Comparison of ENCODE assay signal across 24 mouse cellular contexts in the genomic region with DNA sequence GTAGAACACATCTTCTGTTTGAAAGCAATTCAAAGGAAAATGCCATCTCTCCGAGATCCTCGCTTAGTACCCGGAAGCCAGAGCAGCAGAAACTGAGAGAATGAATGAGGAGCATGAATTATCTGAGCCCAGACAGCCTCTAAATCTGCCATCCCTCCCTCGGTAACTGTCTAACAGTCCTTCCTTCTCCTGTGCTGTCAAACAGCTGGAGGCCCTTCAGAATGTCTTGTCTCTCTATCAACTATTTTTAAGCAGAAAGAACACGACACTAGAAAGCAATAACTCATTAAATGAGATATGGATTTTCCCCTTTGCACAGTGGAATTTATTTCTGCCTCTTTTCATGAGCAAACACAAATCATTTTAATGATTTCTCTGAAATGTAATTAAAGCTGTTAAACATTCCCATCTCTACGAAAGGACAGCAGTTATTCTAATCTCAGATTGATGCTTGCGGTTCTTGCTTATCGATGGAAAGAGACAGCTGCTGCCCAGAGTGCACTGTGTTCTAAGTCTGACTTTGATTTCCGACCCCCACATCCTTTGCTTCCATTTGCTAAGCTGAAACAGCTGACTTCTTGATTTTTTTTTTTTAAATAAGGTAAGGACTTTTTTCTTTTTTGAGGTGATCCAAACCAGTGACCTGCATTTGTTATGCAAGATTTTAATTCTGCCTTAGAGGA. TPM values are rescaled to one million over a fixed set of nuclear protein-coding genes. Genes with fewer than 3 reads are reported as not detected.
DNase-seq lines count a peak whose midpoint lies in the region; ATAC-seq and TF ChIP-seq lines count a peak whose summit lies in the region.
"Had no signal": no experiment of that assay in that cellular context is flagged by ENCODE, and none has a peak within 500 bp of the region (broad histone marks: within the 10 kb centered on the region; RNA-seq: fewer than 3 reads in every experiment).

No protein-coding gene starts in this region.

- WGBS in kidney, embryonic 14.5 days = 22% methylated on average over 9 of the region's 9 CpGs
- 24% methylated on average over 9 of the region's 9 CpGs for WGBS in kidney, postnatal 0 days
- WGBS in neural tube, embryonic 13.5 days = 38% methylated on average over 9 of the region's 9 CpGs

- H3K9me3 ChIP-seq in kidney, embryonic 14.5 days (ENCODE audit: control insufficient read depth, low read length) = peaks cover 4% of the 10 kb centered on the region; the same call in 1 of the 2 replicates
- H3K9me3 ChIP-seq in kidney, postnatal 0 days (replicated peaks; ENCODE audit: low read length) = no peaks in the 10 kb centered on the region
- H3K9me3 ChIP-seq in neural tube, embryonic 13.5 days = no peaks in the 10 kb centered on the region
- H3K9me3 ChIP-seq: embryonic facial prominence, embryonic 13.5 days; heart, embryonic 13.5 days; hindbrain, embryonic 15.5 days; intestine, embryonic 15.5 days; liver, embryonic 13.5 days; lung, embryonic 15.5 days had no signal

- TF ChIP-seq CTCF in brain, embryonic 14.5 days (IDR thresholded peaks at IDR 0.05; ENCODE audit: borderline replicate concordance, extremely low read depth, insufficient read depth, insufficient read length) = no peak
- no peak for TF ChIP-seq CTCF in kidney, postnatal 0 days (IDR thresholded peaks at IDR 0.05; ENCODE audit: low read depth)

- H3K4me3 ChIP-seq in kidney, embryonic 14.5 days (ENCODE audit: low read length) = no peak overlapping the region
- H3K4me3 ChIP-seq in kidney, postnatal 0 days (replicated peaks; ENCODE audit: low read depth, low read length) = no peak overlapping the region
- H3K4me3 ChIP-seq in neural tube, embryonic 13.5 days = no peak overlapping the region
- H3K4me3 ChIP-seq: embryonic facial prominence, embryonic 13.5 days; gastrocnemius, adult 2 months; heart, embryonic 13.5 days; hindbrain, embryonic 15.5 days; intestine, embryonic 15.5 days; limb, embryonic 12.5 days; liver, embryonic 13.5 days; lung, embryonic 15.5 days; midbrain, embryonic 12.5 days had no signal

- H3K27ac ChIP-seq in kidney, embryonic 14.5 days (ENCODE audit: low read depth, low read length) = no peak overlapping the region
- H3K27ac ChIP-seq in kidney, postnatal 0 days = no peak overlapping the region
- H3K27ac ChIP-seq in neural tube, embryonic 13.5 days (replicated peaks) = 0 out of 2 replicates have a peak overlapping the region, but pooled peaks have one; percentile 20
- H3K27ac ChIP-seq: embryonic facial prominence, embryonic 13.5 days; gastrocnemius, adult 2 months; heart, embryonic 13.5 days; hindbrain, embryonic 15.5 days; intestine, embryonic 15.5 days; liver, embryonic 13.5 days; lung, embryonic 15.5 days; macrophage; midbrain, embryonic 12.5 days; stomach, postnatal 0 days had no signal

- peak; percentile 77; the same call in 1 of the 2 replicates for ATAC-seq in kidney, embryonic 14.5 days (ENCODE audit: low FRiP score, low TSS enrichment)
- ATAC-seq in kidney, postnatal 0 days (replicated peaks; ENCODE audit: low FRiP score, low read depth) = 0 out of 2 replicates have a peak, but pooled peaks have one; percentile 40
- peak; percentile 63; the same call in 1 of the 2 replicates for ATAC-seq in neural tube, embryonic 13.5 days (ENCODE audit: low read depth)
- ATAC-seq: forebrain, embryonic 16.5 days; intestine, embryonic 15.5 days had no signal

- H3K9ac ChIP-seq in kidney, embryonic 14.5 days (ENCODE audit: low read depth, low read length) = no peak overlapping the region
- H3K9ac ChIP-seq in kidney, postnatal 0 days (ENCODE audit: low read depth, low read length) = no peak overlapping the region
- H3K9ac ChIP-seq in neural tube, embryonic 13.5 days = no peak overlapping the region
- H3K9ac ChIP-seq: embryonic facial prominence, embryonic 13.5 days; heart, embryonic 13.5 days; hindbrain, embryonic 15.5 days; intestine, embryonic 15.5 days; limb, embryonic 12.5 days; liver, embryonic 13.5 days; lung, embryonic 15.5 days; midbrain, embryonic 12.5 days had no signal

- no peak for DNase-seq in kidney, adult 18-20 months
- DNase-seq in brain, embryonic 14.5 days (ENCODE audit: low read depth) = peak; percentile 17
- peak; percentile 87 for DNase-seq in kidney, postnatal 0 days (ENCODE audit: low spot score)
- no peak for DNase-seq in left cerebral cortex, adult 11 months (ENCODE audit: low spot score)
- DNase-seq in cerebellum, adult 9-11 months = no peak
- DNase-seq: adrenal gland, adult 8-10 months; cerebellum, adult 9-10 months; gastrocnemius, adult 2 months; liver, embryonic 13.5 days; right cerebral cortex, postnatal 4 days had no signal

- no peak for TF ChIP-seq POLR2A in brain, embryonic 14.5 days (IDR thresholded peaks at IDR 0.05; ENCODE audit: borderline replicate concordance, extremely low read depth, insufficient read depth, insufficient read length, poor library complexity, severe bottlenecking)

- no peaks in the 10 kb centered on the region for H3K27me3 ChIP-seq in kidney, embryonic 14.5 days (ENCODE audit: control insufficient read depth, insufficient read depth, low read length)
- no peaks in the 10 kb centered on the region for H3K27me3 ChIP-seq in kidney, postnatal 0 days (ENCODE audit: insufficient read depth, low read length)
- H3K27me3 ChIP-seq in neural tube, embryonic 13.5 days = no peaks in the 10 kb centered on the region
- H3K27me3 ChIP-seq: embryonic facial prominence, embryonic 13.5 days; heart, embryonic 13.5 days; hindbrain, embryonic 15.5 days; intestine, embryonic 15.5 days; limb, embryonic 12.5 days; liver, embryonic 13.5 days; lung, embryonic 15.5 days; midbrain, embryonic 12.5 days had no signal

- no peak overlapping the region for H3K4me2 ChIP-seq in kidney, embryonic 14.5 days (replicated peaks; ENCODE audit: low read depth, low read length)
- no peak overlapping the region for H3K4me2 ChIP-seq in kidney, postnatal 0 days (ENCODE audit: low read length)
- no peak overlapping the region for H3K4me2 ChIP-seq in neural tube, embryonic 13.5 days
- H3K4me2 ChIP-seq: embryonic facial prominence, embryonic 13.5 days; heart, embryonic 13.5 days; hindbrain, embryonic 15.5 days; intestine, embryonic 15.5 days; limb, embryonic 12.5 days; liver, embryonic 13.5 days; lung, embryonic 15.5 days; midbrain, embryonic 12.5 days had no signal

- H3K4me1 ChIP-seq in kidney, embryonic 14.5 days (ENCODE audit: control insufficient read depth, insufficient read depth, low read length) = peaks cover 7% of the 10 kb centered on the region; the same call in 1 of the 2 replicates
- no peaks in the 10 kb centered on the region for H3K4me1 ChIP-seq in kidney, postnatal 0 days (replicated peaks; ENCODE audit: insufficient read depth, low read length)
- peaks cover 13% of the 10 kb centered on the region for H3K4me1 ChIP-seq in neural tube, embryonic 13.5 days (replicated peaks)
- H3K4me1 ChIP-seq: embryonic facial prominence, embryonic 13.5 days; heart, embryonic 13.5 days; hindbrain, embryonic 15.5 days; intestine, embryonic 15.5 days; limb, embryonic 12.5 days; liver, embryonic 13.5 days; lung, embryonic 15.5 days; midbrain, embryonic 12.5 days had no signal

- H3K36me3 ChIP-seq in kidney, embryonic 14.5 days (ENCODE audit: control insufficient read depth, insufficient read depth, low read length) = no peaks in the 10 kb centered on the region
- no peaks in the 10 kb centered on the region for H3K36me3 ChIP-seq in kidney, postnatal 0 days (ENCODE audit: insufficient read depth, low read length)
- no peaks in the 10 kb centered on the region for H3K36me3 ChIP-seq in neural tube, embryonic 13.5 days
- H3K36me3 ChIP-seq: embryonic facial prominence, embryonic 13.5 days; heart, embryonic 13.5 days; hindbrain, embryonic 15.5 days; intestine, embryonic 15.5 days; limb, embryonic 12.5 days; lung, embryonic 15.5 days; midbrain, embryonic 12.5 days had no signal

RNA-seq across cellular contexts. Expression of a gene that starts 34.9 kb away (rescaled TPM):
- 5.4 and 5.9 TPM in 2 replicates for polyA plus RNA-seq in kidney, embryonic 14.5 days (2014; fragmentation: Nextera tagmentation; extraction: Ambion mirVana)
- 0.63 TPM in 2 replicates for polyA plus RNA-seq in brain, embryonic 14.5 days (2012; rRNA removed)
- polyA plus RNA-seq in kidney, postnatal 0 days (2015; fragmentation: Nextera tagmentation; extraction: Ambion mirVana) = 9.8 and 10.3 TPM in 2 replicates
- polyA plus RNA-seq in neural tube, embryonic 13.5 days (2015; fragmentation: Nextera tagmentation; extraction: Ambion mirVana) = 0.89 and 1.4 TPM in 2 replicates

RNA-seq across cellular contexts. Expression of a gene that starts 35.5 kb away (rescaled TPM):
- 268 and 319 TPM in 2 replicates for polyA plus RNA-seq in kidney, embryonic 14.5 days (2014; fragmentation: Nextera tagmentation; extraction: Ambion mirVana)
- 22.3 and 37.1 TPM in 2 replicates for polyA plus RNA-seq in brain, embryonic 14.5 days (2012; rRNA removed)
- polyA plus RNA-seq in kidney, postnatal 0 days (2015; fragmentation: Nextera tagmentation; extraction: Ambion mirVana) = 165 and 184 TPM in 2 replicates
- 38.8 and 42.0 TPM in 2 replicates for polyA plus RNA-seq in neural tube, embryonic 13.5 days (2015; fragmentation: Nextera tagmentation; extraction: Ambion mirVana)

RNA-seq across cellular contexts. Expression of a gene that starts 40.3 kb away (rescaled TPM):
- 3.8 and 5.0 TPM in 2 replicates for polyA plus RNA-seq in kidney, embryonic 14.5 days (2014; fragmentation: Nextera tagmentation; extraction: Ambion mirVana)
- 0.08 and 0.18 TPM in 2 replicates for polyA plus RNA-seq in brain, embryonic 14.5 days (2012; rRNA removed)
- polyA plus RNA-seq in kidney, postnatal 0 days (2015; fragmentation: Nextera tagmentation; extraction: Ambion mirVana) = 4.4 and 4.8 TPM in 2 replicates
- polyA plus RNA-seq in neural tube, embryonic 13.5 days (2015; fragmentation: Nextera tagmentation; extraction: Ambion mirVana) = 0.28 and 0.48 TPM in 2 replicates
- polyA plus RNA-seq: cortical plate, adult 2 months; embryonic facial prominence, embryonic 13.5 days; forebrain, embryonic 16.5 days; heart, embryonic 13.5 days; limb, embryonic 12.5 days; liver, embryonic 13.5 days; lung, embryonic 15.5 days; macrophage; stomach, postnatal 0 days; thymus, postnatal 0 days had no signal

Comparison
In these comparisons a context has a peak if more than half of its experiments do, and no peak if none do; other contexts are left out.
1. DNase-seq: peak in brain, embryonic 14.5 days (single experiment) and kidney, postnatal 0 days (single experiment); none in kidney, adult 18-20 months (single experiment), left cerebral cortex, adult 11 months (single experiment) and cerebellum, adult 9-11 months (single experiment).
2. Peak in every context shown above with its lines, with median percentiles within 50 percentile points of each other: ATAC-seq.